ENCODE assay signal across 8 mouse cellular contexts in the genomic region with DNA sequence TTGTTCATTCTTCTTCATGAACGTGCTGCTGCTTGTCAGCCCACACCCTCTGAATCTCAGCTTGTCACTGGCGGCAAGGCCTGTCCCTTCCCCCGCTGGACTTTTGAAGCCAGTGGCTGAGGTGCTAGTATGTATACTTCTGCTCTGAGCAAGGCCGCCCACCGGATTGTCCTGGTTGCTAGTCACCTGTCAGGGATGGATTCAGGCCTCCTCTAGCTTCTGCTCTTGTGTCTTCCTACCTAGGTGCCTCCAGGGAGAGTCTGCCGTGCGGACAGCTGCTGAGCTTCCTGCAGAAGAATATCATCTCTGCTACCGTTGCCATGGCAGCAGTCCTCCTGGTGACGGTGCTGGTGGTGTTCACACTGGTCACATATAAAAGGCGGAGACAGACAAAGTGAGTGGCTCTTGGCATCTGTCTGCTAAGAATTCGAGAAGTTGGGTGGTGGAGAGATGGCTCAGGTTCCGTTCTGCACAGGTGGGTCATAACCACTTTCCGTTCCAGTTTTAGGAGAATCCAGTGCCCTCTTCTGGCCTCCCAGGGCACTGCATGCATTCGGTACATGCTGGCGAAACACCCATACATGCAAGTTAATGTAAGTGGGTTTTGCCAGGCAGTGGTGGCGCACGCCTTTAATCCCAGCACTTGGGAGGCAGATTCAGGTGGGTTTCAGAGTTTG. TPM values are rescaled to one million over a fixed set of nuclear protein-coding genes. Genes with fewer than 3 reads are reported as not detected.
A peak's percentile ranks its signal among the peaks of the same experiment; 100 is the strongest.
DNase-seq lines count a peak whose midpoint lies in the region.

No protein-coding gene starts in this region.

- DNase-seq in ZHBTc4 (ENCODE audit: low read depth, low spot score), result peak; percentile 86
- peak; percentile 86 to 89 for DNase-seq in cerebellum, postnatal 25 days
- peak; percentile 57 for DNase-seq in gastrocnemius, adult 18-20 months (ENCODE audit: low spot score)
- DNase-seq in hindlimb bud, embryonic 11.5 days (ENCODE audit: extremely low spot score, low read depth, low spot score), result peak; percentile 52
- DNase-seq in left cerebral cortex, adult 18-20 months (ENCODE audit: low spot score in 2 of 2), result peak; percentile 68 to 75
- peak; percentile 89 for DNase-seq in lung, postnatal 36 days
- peak; percentile 35 for DNase-seq in retina, postnatal 7 days (ENCODE audit: low read depth, low spot score)
- DNase-seq in urinary bladder, postnatal 14 days (ENCODE audit: low spot score), result peak; percentile 74

RNA-seq across cellular contexts. Expression of a gene that starts 17.2 kb away (rescaled TPM):
- total RNA-seq in gastrocnemius, adult 18-20 months (2021), result under 1 TPM; 0.19 to 0.73 TPM
- 1 to 10 TPM; 1.3 to 2.1 TPM for total RNA-seq in left cerebral cortex, adult 18-20 months (2021)

RNA-seq across cellular contexts. Expression of a gene that starts 30.2 kb away (rescaled TPM):
- total RNA-seq in gastrocnemius, adult 18-20 months (2021), result 100 to 1,000 TPM; 138 to 147 TPM
- total RNA-seq in left cerebral cortex, adult 18-20 months (2021), result 100 to 1,000 TPM; 338 to 340 TPM

RNA-seq across cellular contexts. Expression of a gene that starts 34.5 kb away (rescaled TPM):
- total RNA-seq in gastrocnemius, adult 18-20 months (2021), result 1 to 10 TPM in 1 of 2 experiments, under 1 TPM in 1; 0.66 to 1.2 TPM
- 1 to 10 TPM in 1 of 2 experiments, not detected in 1; 1.5 TPM for total RNA-seq in left cerebral cortex, adult 18-20 months (2021)

RNA-seq across cellular contexts. Expression of a gene that starts 53.2 kb away (rescaled TPM):
- 1,000 to 10,000 TPM; 1,366 to 1,435 TPM for total RNA-seq in gastrocnemius, adult 18-20 months (2021)
- total RNA-seq in left cerebral cortex, adult 18-20 months (2021), result 100 to 1,000 TPM; 586 to 651 TPM

Comparison
In these comparisons a context has a peak if more than half of its experiments do, and no peak if none do; other contexts are left out.
1. Peak in every context shown above with its lines: DNase-seq.
2. DNase-seq: peak in every context shown above with its lines; median percentile 89 in lung, postnatal 36 days; 88 in cerebellum, postnatal 25 days; 86 in ZHBTc4; 74 in urinary bladder, postnatal 14 days; 72 in left cerebral cortex, adult 18-20 months; 57 in gastrocnemius, adult 18-20 months; 52 in hindlimb bud, embryonic 11.5 days; 35 in retina, postnatal 7 days.